Mouse (Mus musculus): ENCODE measurements at regions not wholly inside any gene's neighbourhood (a gene's known extent, or its start where the extent isn't known, plus 50 kb on each side); places are given as distances from the start of the nearest gene placed in this dataset.

DNA sequence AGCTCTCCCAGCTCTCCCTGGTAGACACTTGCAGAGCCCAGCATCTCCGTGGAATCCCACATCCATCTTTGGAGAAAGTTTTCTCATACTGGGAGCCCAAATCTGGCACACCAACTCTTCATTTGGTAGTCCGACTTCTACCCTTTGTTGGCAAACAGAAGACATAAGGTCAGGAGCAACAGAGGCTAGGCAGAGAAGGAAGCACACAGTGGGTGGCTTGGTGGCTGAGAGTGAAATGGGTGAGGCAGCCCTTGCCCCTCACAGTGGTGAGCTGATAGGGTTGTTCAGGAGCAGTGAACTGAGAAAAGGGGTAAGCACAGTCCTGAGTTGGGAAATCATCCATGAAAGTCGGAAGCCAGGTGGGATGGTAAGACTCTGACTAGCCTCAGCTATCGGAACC lies 157.6 kb upstream of the Arid2 start:
- TF ChIP-seq CTCF (IDR thresholded peaks at IDR 0.05; ENCODE audit: control insufficient read depth, insufficient read depth, insufficient read length) = no peak
- no peak for TF ChIP-seq MYOD1 (IDR thresholded peaks at IDR 0.05; ENCODE audit: control insufficient read depth, insufficient read length, low read depth)
- TF ChIP-seq MYOG (IDR thresholded peaks at IDR 0.05; ENCODE audit: control insufficient read depth, extremely low read depth, insufficient read length) = no peak

All from C2C12 (cell line).